Mouse (Mus musculus) forebrain, embryonic 15.5 days (tissue): ENCODE results near the gene Hspa12b. TPM values are rescaled to one million over a fixed set of nuclear protein-coding genes. Genes with fewer than 3 reads are reported as not detected.
A peak's percentile ranks its signal among the peaks of the same experiment; 100 is the strongest.

Source experiments
- ATAC-seq: fragments of 200-750 bp; cut with Nextera tagmentation; replicated peaks from 2 replicates; pipeline ENCODE4 v1.8.0; 2017; ENCODE audit warnings: mild to moderate bottlenecking, moderate TSS enrichment, moderate library complexity
- H3K27ac ChIP-seq: fragments of 300-500 bp; sonication (generic); replicated peaks from 2 replicates; pipeline ENCODE4 v1.5.1; 2015; ENCODE audit warnings: mild to moderate bottlenecking, inconsistent platforms
- H3K27me3 ChIP-seq: fragments of 300-500 bp; sonication (generic); 2 replicates; pipeline ENCODE4 v1.6.1; 2015; ENCODE audit warnings: inconsistent platforms
- H3K36me3 ChIP-seq: fragments of 300-500 bp; sonication (generic); 2 replicates; pipeline ENCODE4 v1.6.1; 2015; ENCODE audit warnings: mild to moderate bottlenecking, inconsistent platforms
- H3K4me1 ChIP-seq: fragments of 300-500 bp; sonication (generic); 2 replicates; pipeline ENCODE4 v1.6.1; 2015; ENCODE audit warnings: inconsistent platforms
- H3K4me2 ChIP-seq: fragments of 300-500 bp; sonication (generic); replicated peaks from 2 replicates; pipeline ENCODE4 v1.6.1; 2015; ENCODE audit warnings: mild to moderate bottlenecking, inconsistent platforms
- H3K4me3 ChIP-seq: fragments of 300-500 bp; sonication (generic); 2 replicates; pipeline ENCODE4 v1.5.1; 2015; ENCODE audit warnings: mild to moderate bottlenecking, inconsistent platforms
- H3K9ac ChIP-seq: fragments of 300-500 bp; sonication (generic); replicated peaks from 2 replicates; pipeline ENCODE4 v1.6.1; 2015; ENCODE audit warnings: mild to moderate bottlenecking, inconsistent platforms
- H3K9me3 ChIP-seq: fragments of 300-500 bp; sonication (generic); 2 replicates; pipeline ENCODE4 v1.6.1; 2016; ENCODE audit warnings: inconsistent platforms
- WGBS: fragments of 180-500 bp; shearing (Covaris S2); methylation state at CpG from one replicate; pipeline ENCODE4 v1.1.7; 2015; ENCODE audit warnings: mixed read lengths; 5-methylcytosine and 5-hydroxymethylcytosine counted together
- polyA plus RNA-seq: library from polyadenylated mRNA; unstranded; fragments of >200 nt; fragmentation: Nextera tagmentation; extraction: Ambion mirVana; gene quantifications from 2 replicates; pipeline ENCODE4 v1.2.1, GENCODE M21; 2015

Gene Hspa12b
- polyA plus RNA-seq, 1 experiment from 2014 or later, result 3.7 TPM

GRCm38 (mm10) chr2:131175945-131176309 is 48.8 kb downstream of the Hspa12b start:
- H3K4me2 ChIP-seq, result no peak overlapping the region
- H3K36me3 ChIP-seq, result no peaks in the 10 kb centered on the region
- no peak overlapping the region for H3K9ac ChIP-seq
- WGBS, result 84% methylated on average over 1 of the region's 1 CpGs
- ATAC-seq, result no peak
- H3K27me3 ChIP-seq, result peaks cover 4% of the 10 kb centered on the region
- H3K4me3 ChIP-seq, result no peak overlapping the region
- H3K27ac ChIP-seq, result no peak overlapping the region
- no peaks in the 10 kb centered on the region for H3K9me3 ChIP-seq
- H3K4me1 ChIP-seq, result peaks cover 53% of the 10 kb centered on the region

GRCm38 (mm10) chr2:131176491-131176890 is 49.4 kb downstream of the Hspa12b start:
- Histone ChIP-seq H3K4me1 (peaks cover 53% of the 10 kb centered on the region), H3K27me3 (peaks cover 4% of the 10 kb centered on the region), H3K4me2 (peak overlapping the region; percentile 97; the same call in 1 of the 2 replicates), H3K27ac (no peak overlapping the region), H3K9ac (no peak overlapping the region), H3K9me3 (no peaks in the 10 kb centered on the region), H3K4me3 (no peak overlapping the region), H3K36me3 (no peaks in the 10 kb centered on the region)
- ATAC-seq, result no peak
- WGBS, result 60% methylated on average over 5 of the region's 5 CpGs

GRCm38 (mm10) chr2:131177932-131178331 is 50.9 kb downstream of the Hspa12b start:
- Histone ChIP-seq H3K9ac (peak overlapping the region; percentile 90), H3K36me3 (no peaks in the 10 kb centered on the region), H3K9me3 (no peaks in the 10 kb centered on the region), H3K4me1 (peaks cover 53% of the 10 kb centered on the region), H3K4me2 (peak overlapping the region; percentile 97), H3K4me3 (peak overlapping the region; percentile 89), H3K27me3 (no peaks in the 10 kb centered on the region), H3K27ac (no peak overlapping the region)
- ATAC-seq, result no peak
- 81% methylated on average over 9 of the region's 9 CpGs for WGBS

GRCm38 (mm10) chr2:131178828-131179245 is 51.8 kb downstream of the Hspa12b start:
- Histone ChIP-seq H3K27me3 (no peaks in the 10 kb centered on the region), H3K4me3 (peak overlapping the region; percentile 89), H3K9ac (peak overlapping the region; percentile 90), H3K4me1 (peaks cover 48% of the 10 kb centered on the region), H3K4me2 (peak overlapping the region; percentile 97), H3K36me3 (no peaks in the 10 kb centered on the region), H3K9me3 (no peaks in the 10 kb centered on the region), H3K27ac (peak overlapping the region; percentile 95)
- ATAC-seq, result no peak
- 15% methylated on average over 26 of the region's 26 CpGs for WGBS

- WGBS, result under 1% methylated on average over 67 of the region's 67 CpGs
- ATAC-seq, result peak; percentile 49
- Histone ChIP-seq H3K4me3 (peak overlapping the region; percentile 89), H3K27me3 (no peaks in the 10 kb centered on the region), H3K4me2 (peak overlapping the region; percentile 97), H3K36me3 (no peaks in the 10 kb centered on the region), H3K9me3 (no peaks in the 10 kb centered on the region), H3K4me1 (peaks cover 43% of the 10 kb centered on the region), H3K9ac (peak overlapping the region; percentile 90), H3K27ac (peak overlapping the region; percentile 95)
Measured at GRCm38 (mm10) chr2:131179246-131179886, 52.3 kb downstream of the Hspa12b start.

- ATAC-seq, result peak; percentile 82
- Histone ChIP-seq H3K4me3 (peak within 1 kb of the TSS; percentile 89), H3K27ac (peak within 1 kb of the TSS; percentile 95), H3K9ac (peak within 1 kb of the TSS; percentile 90), H3K27me3 (no peaks in the 10 kb centered on the region), H3K4me2 (peak within 1 kb of the TSS; percentile 97), H3K36me3 (no peaks in the 10 kb centered on the region), H3K9me3 (no peaks in the 10 kb centered on the region), H3K4me1 (peaks cover 37% of the 10 kb centered on the region)
- 2% methylated on average over 57 of the region's 57 CpGs for WGBS
Measured at GRCm38 (mm10) chr2:131179990-131180587, 53.0 kb downstream of the Hspa12b start, which contains the start of gene Cenpb. Gene Cenpb, minus strand, starts transcription at chr2:131180067.

GRCm38 (mm10) chr2:131186343-131186742 is 59.3 kb downstream of the Hspa12b start:
- no peaks in the 10 kb centered on the region for H3K9me3 ChIP-seq
- peak overlapping the region; percentile 62 for H3K4me3 ChIP-seq
- peak overlapping the region; percentile 70; the same call in 1 of the 2 replicates for H3K27ac ChIP-seq
- WGBS, result 4% methylated on average over 14 of the region's 14 CpGs
- H3K27me3 ChIP-seq, result no peaks in the 10 kb centered on the region
- H3K9ac ChIP-seq, result peak overlapping the region; percentile 78
- no peak for ATAC-seq
- no peaks in the 10 kb centered on the region for H3K36me3 ChIP-seq
- H3K4me2 ChIP-seq, result peak overlapping the region; percentile 77
- H3K4me1 ChIP-seq, result peaks cover 35% of the 10 kb centered on the region

- no peaks in the 10 kb centered on the region for H3K9me3 ChIP-seq
- H3K27ac ChIP-seq, result peak within 1 kb of the TSS; percentile 70
- peak within 1 kb of the TSS; percentile 78 for H3K9ac ChIP-seq
- peaks cover 35% of the 10 kb centered on the region for H3K4me1 ChIP-seq
- H3K27me3 ChIP-seq, result no peaks in the 10 kb centered on the region
- H3K36me3 ChIP-seq, result no peaks in the 10 kb centered on the region
- H3K4me2 ChIP-seq, result peak within 1 kb of the TSS; percentile 77
- under 1% methylated on average over 43 of the region's 43 CpGs for WGBS
- peak; percentile 85 for ATAC-seq
- peak within 1 kb of the TSS; percentile 62 for H3K4me3 ChIP-seq
Measured at GRCm38 (mm10) chr2:131186771-131187601, 59.9 kb downstream of the Hspa12b start, which contains the start of the genes Cdc25b and Spef1. Gene Cdc25b, plus strand, starts transcription at chr2:131186949. Gene Spef1, minus strand, starts transcription at chr2:131187282.

- H3K4me2 ChIP-seq, result peak overlapping the region; percentile 77
- H3K36me3 ChIP-seq, result peaks cover 1% of the 10 kb centered on the region; the same call in 1 of the 2 replicates
- H3K9ac ChIP-seq, result peak overlapping the region; percentile 78
- no peaks in the 10 kb centered on the region for H3K9me3 ChIP-seq
- peaks cover 35% of the 10 kb centered on the region for H3K4me1 ChIP-seq
- ATAC-seq, result no peak
- peak overlapping the region; percentile 62 for H3K4me3 ChIP-seq
- 15% methylated on average over 3 of the region's 3 CpGs for WGBS
- no peaks in the 10 kb centered on the region for H3K27me3 ChIP-seq
- peak overlapping the region; percentile 70; the same call in 1 of the 2 replicates for H3K27ac ChIP-seq
Measured at GRCm38 (mm10) chr2:131187602-131187922, 60.5 kb downstream of the Hspa12b start.

- ATAC-seq, result no peak
- Histone ChIP-seq H3K4me1 (peaks cover 35% of the 10 kb centered on the region), H3K36me3 (peaks cover 9% of the 10 kb centered on the region; the same call in 1 of the 2 replicates), H3K9ac (no peak overlapping the region), H3K9me3 (no peaks in the 10 kb centered on the region), H3K27me3 (no peaks in the 10 kb centered on the region), H3K4me3 (no peak overlapping the region), H3K4me2 (no peak overlapping the region), H3K27ac (no peak overlapping the region)
- 95% methylated on average over 5 of the region's 5 CpGs for WGBS
Measured at GRCm38 (mm10) chr2:131188311-131188710, 61.2 kb downstream of the Hspa12b start.

GRCm38 (mm10) chr2:131189521-131190309 is 62.6 kb downstream of the Hspa12b start:
- H3K27ac ChIP-seq, result peak overlapping the region; percentile 69; the same call in 1 of the 2 replicates
- H3K4me1 ChIP-seq, result peaks cover 35% of the 10 kb centered on the region

More at GRCm38 (mm10) chr2:131189521-131190309, 62.6 kb downstream of the Hspa12b start:
- WGBS, result 33% methylated on average over 5 of the region's 5 CpGs
- Histone ChIP-seq H3K27me3 (no peaks in the 10 kb centered on the region), H3K9me3 (no peaks in the 10 kb centered on the region), H3K4me2 (no peak overlapping the region), H3K9ac (no peak overlapping the region), H3K4me3 (no peak overlapping the region), H3K36me3 (peaks cover 16% of the 10 kb centered on the region; the same call in 1 of the 2 replicates)
- no peak for ATAC-seq
